Mouse (Mus musculus): ENCODE results near the gene Hspg2. TPM values are rescaled to one million over a fixed set of nuclear protein-coding genes. Genes with fewer than 3 reads are reported as not detected.

Gene Hspg2
- polyA plus RNA-seq, 1 experiment: 76.2 TPM

- Histone ChIP-seq H3K4me1 (ENCODE audit: control insufficient read depth, insufficient read depth, low read length) (no peaks in the 10 kb centered on the region; the same call in 1 of the 2 replicates), H3K4me3 (replicated peaks; ENCODE audit: extremely low read depth, low read depth, low read length) (no peak overlapping the region)
- WGBS: 44% methylated on average over 7 of the region's 7 CpGs
- TF ChIP-seq POLR2A (IDR thresholded peaks at IDR 0.05; ENCODE audit: borderline replicate concordance, extremely low read depth, low read depth, low read length): no peak
- TF ChIP-seq CTCF (IDR thresholded peaks at IDR 0.05; ENCODE audit: insufficient read depth, low read length): no peak
- DNase-seq: no peak
Observed at GRCm38 (mm10) chr4:137447363-137448196, 21.0 kb upstream of the Hspg2 start.

GRCm38 (mm10) chr4:137448197-137448596 lies 20.4 kb upstream of the Hspg2 start:
- TF ChIP-seq POLR2A (IDR thresholded peaks at IDR 0.05; ENCODE audit: borderline replicate concordance, extremely low read depth, low read depth, low read length): no peak
- no peak for TF ChIP-seq CTCF (IDR thresholded peaks at IDR 0.05; ENCODE audit: insufficient read depth, low read length)
- Histone ChIP-seq H3K4me3 (replicated peaks; ENCODE audit: extremely low read depth, low read depth, low read length) (no peak overlapping the region), H3K4me1 (ENCODE audit: control insufficient read depth, insufficient read depth, low read length) (no peaks in the 10 kb centered on the region; the same call in 1 of the 2 replicates)
- no peak for DNase-seq
- WGBS: 29% methylated on average over 6 of the region's 6 CpGs

GRCm38 (mm10) chr4:137448641-137449040 lies 19.9 kb upstream of the Hspg2 start:
- Histone ChIP-seq H3K4me1 (ENCODE audit: control insufficient read depth, insufficient read depth, low read length) (no peaks in the 10 kb centered on the region; the same call in 1 of the 2 replicates), H3K4me3 (replicated peaks; ENCODE audit: extremely low read depth, low read depth, low read length) (no peak overlapping the region)
- 62% methylated on average over 2 of the region's 2 CpGs for WGBS
- TF ChIP-seq CTCF (IDR thresholded peaks at IDR 0.05; ENCODE audit: insufficient read depth, low read length) (no peak), POLR2A (IDR thresholded peaks at IDR 0.05; ENCODE audit: borderline replicate concordance, extremely low read depth, low read depth, low read length) (no peak)
- no peak for DNase-seq

GRCm38 (mm10) chr4:137449132-137449531 lies 19.4 kb upstream of the Hspg2 start:
- no peak for DNase-seq
- WGBS: 74% methylated on average over 2 of the region's 2 CpGs

GRCm38 (mm10) chr4:137449715-137450114 lies 18.9 kb upstream of the Hspg2 start:
- Histone ChIP-seq H3K4me3 (replicated peaks; ENCODE audit: extremely low read depth, low read depth, low read length) (no peak overlapping the region), H3K4me1 (ENCODE audit: control insufficient read depth, insufficient read depth, low read length) (no peaks in the 10 kb centered on the region; the same call in 1 of the 2 replicates)
- WGBS: 72% methylated on average over 10 of the region's 10 CpGs
- TF ChIP-seq CTCF (IDR thresholded peaks at IDR 0.05; ENCODE audit: insufficient read depth, low read length): no peak
- no peak for TF ChIP-seq POLR2A (IDR thresholded peaks at IDR 0.05; ENCODE audit: borderline replicate concordance, extremely low read depth, low read depth, low read length)
- no peak for DNase-seq

More at GRCm38 (mm10) chr4:137449132-137449531, 19.4 kb upstream of the Hspg2 start:
- Histone ChIP-seq H3K4me3 (replicated peaks; ENCODE audit: extremely low read depth, low read depth, low read length) (no peak overlapping the region), H3K4me1 (ENCODE audit: control insufficient read depth, insufficient read depth, low read length) (no peaks in the 10 kb centered on the region; the same call in 1 of the 2 replicates)
- TF ChIP-seq POLR2A (IDR thresholded peaks at IDR 0.05; ENCODE audit: borderline replicate concordance, extremely low read depth, low read depth, low read length) (no peak), CTCF (IDR thresholded peaks at IDR 0.05; ENCODE audit: insufficient read depth, low read length) (no peak)

- H3K4me1 ChIP-seq (ENCODE audit: control insufficient read depth, insufficient read depth, low read length): no peaks in the 10 kb centered on the region; the same call in 1 of the 2 replicates
- TF ChIP-seq POLR2A (IDR thresholded peaks at IDR 0.05; ENCODE audit: borderline replicate concordance, extremely low read depth, low read depth, low read length) (no peak), CTCF (IDR thresholded peaks at IDR 0.05; ENCODE audit: insufficient read depth, low read length) (no peak)
- 94% methylated on average over 6 of the region's 6 CpGs for WGBS
- no peak for DNase-seq
- no peak overlapping the region for H3K4me3 ChIP-seq (replicated peaks; ENCODE audit: extremely low read depth, low read depth, low read length)
Observed at GRCm38 (mm10) chr4:137452190-137452589, 16.4 kb upstream of the Hspg2 start.

GRCm38 (mm10) chr4:137453234-137453767 lies 15.3 kb upstream of the Hspg2 start, which contains the start of gene 1700013G24Rik:
Gene 1700013G24Rik (plus strand): TSS chr4:137453284.
- H3K4me1 ChIP-seq (ENCODE audit: control insufficient read depth, insufficient read depth, low read length): no peaks in the 10 kb centered on the region; the same call in 1 of the 2 replicates
- 86% methylated on average over 8 of the region's 8 CpGs for WGBS
- no peak within 1 kb of the TSS for H3K4me3 ChIP-seq (replicated peaks; ENCODE audit: extremely low read depth, low read depth, low read length)
- TF ChIP-seq CTCF (IDR thresholded peaks at IDR 0.05; ENCODE audit: insufficient read depth, low read length): no peak
- TF ChIP-seq POLR2A (IDR thresholded peaks at IDR 0.05; ENCODE audit: borderline replicate concordance, extremely low read depth, low read depth, low read length): no peak
- DNase-seq: no peak

GRCm38 (mm10) chr4:137454582-137454981 lies 14.0 kb upstream of the Hspg2 start:
- H3K4me1 ChIP-seq (ENCODE audit: control insufficient read depth, insufficient read depth, low read length): no peaks in the 10 kb centered on the region
- WGBS: 90% methylated on average over 14 of the region's 14 CpGs
- no peak overlapping the region for H3K4me3 ChIP-seq (replicated peaks; ENCODE audit: extremely low read depth, low read depth, low read length)
- TF ChIP-seq CTCF (IDR thresholded peaks at IDR 0.05; ENCODE audit: insufficient read depth, low read length) (no peak), POLR2A (IDR thresholded peaks at IDR 0.05; ENCODE audit: borderline replicate concordance, extremely low read depth, low read depth, low read length) (no peak)
- no peak for DNase-seq

- DNase-seq: no peak
- no peak overlapping the region for H3K4me3 ChIP-seq (replicated peaks; ENCODE audit: extremely low read depth, low read depth, low read length)
- no peaks in the 10 kb centered on the region for H3K4me1 ChIP-seq (ENCODE audit: control insufficient read depth, insufficient read depth, low read length)
- no peak for TF ChIP-seq CTCF (IDR thresholded peaks at IDR 0.05; ENCODE audit: insufficient read depth, low read length)
- TF ChIP-seq POLR2A (IDR thresholded peaks at IDR 0.05; ENCODE audit: borderline replicate concordance, extremely low read depth, low read depth, low read length): no peak
- WGBS: 72% methylated on average over 12 of the region's 12 CpGs
Observed at GRCm38 (mm10) chr4:137456581-137456980, 12.0 kb upstream of the Hspg2 start.
